Mouse (Mus musculus) hindbrain, embryonic 15.5 days (tissue): ENCODE data around the gene H6pd. TPM values are rescaled to one million over a fixed set of nuclear protein-coding genes. Genes with fewer than 3 reads are reported as not detected.

Experiments used
- ATAC-seq: fragments of 200-750 bp; cut with Nextera tagmentation; 2 replicates; pipeline ENCODE4 v1.8.0; 2017; ENCODE audit warnings: low read depth, moderate number of reproducible peaks, moderate TSS enrichment; ENCODE audit not compliant: low FRiP score
- H3K27ac ChIP-seq: fragments of 300-500 bp; sonication (generic); replicated peaks from 2 replicates; pipeline ENCODE4 v1.5.1; 2015; ENCODE audit warnings: mild to moderate bottlenecking, inconsistent platforms
- H3K27me3 ChIP-seq: fragments of 300-500 bp; sonication (generic); 2 replicates; pipeline ENCODE4 v1.6.1; 2015; ENCODE audit warnings: control low read depth, inconsistent platforms
- H3K36me3 ChIP-seq: fragments of 300-500 bp; sonication (generic); 2 replicates; pipeline ENCODE4 v1.6.1; 2015; ENCODE audit warnings: control low read depth, inconsistent platforms
- H3K4me1 ChIP-seq: fragments of 300-500 bp; sonication (generic); replicated peaks from 2 replicates; pipeline ENCODE4 v1.6.1; 2015; ENCODE audit warnings: control low read depth, inconsistent platforms
- H3K4me2 ChIP-seq: fragments of 300-500 bp; sonication (generic); 2 replicates; pipeline ENCODE4 v1.6.1; 2015; ENCODE audit warnings: moderate library complexity, mild to moderate bottlenecking, inconsistent platforms
- H3K4me3 ChIP-seq: fragments of 300-500 bp; sonication (generic); 2 replicates; pipeline ENCODE4 v1.5.1; 2015; ENCODE audit warnings: mild to moderate bottlenecking, inconsistent platforms
- H3K9ac ChIP-seq: fragments of 300-500 bp; sonication (generic); 2 replicates; pipeline ENCODE4 v1.6.1; 2015; ENCODE audit warnings: inconsistent platforms
- H3K9me3 ChIP-seq: fragments of 300-500 bp; sonication (generic); 2 replicates; pipeline ENCODE4 v1.6.1; 2016; ENCODE audit warnings: control low read depth, inconsistent platforms
- WGBS: fragments of 180-500 bp; shearing (Covaris S2); methylation state at CpG from one replicate; pipeline ENCODE4 v1.1.7; 2015; 5-methylcytosine and 5-hydroxymethylcytosine counted together
- polyA plus RNA-seq: library from polyadenylated mRNA; unstranded; fragments of >200 nt; fragmentation: Nextera tagmentation; extraction: Ambion mirVana; gene quantifications from 2 replicates; pipeline ENCODE4 v1.2.1, GENCODE M21; 2015

H6pd gene
- polyA plus RNA-seq, 1 experiment from 2014 or later: 3.4 TPM

DNA sequence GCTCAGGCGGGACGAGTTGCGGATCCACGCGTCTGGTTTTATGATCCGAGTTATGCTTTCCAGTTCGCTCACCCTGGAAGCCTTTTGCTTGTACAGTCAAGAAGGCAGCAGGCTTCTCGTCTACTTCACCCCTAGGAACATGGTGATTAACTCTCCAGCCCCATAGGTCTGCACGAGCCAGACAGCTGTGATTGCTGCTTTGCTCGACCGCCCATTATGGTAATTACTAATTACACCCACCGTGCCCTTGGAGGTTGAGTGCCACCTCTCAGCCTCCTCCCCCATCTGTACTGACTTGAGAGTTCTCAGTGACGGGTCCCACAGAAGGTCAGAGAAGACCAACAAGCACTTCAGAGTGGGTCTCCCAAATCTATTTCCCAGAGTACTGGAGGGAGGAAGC, 59.1 kb downstream of the H6pd start:
- no peak for ATAC-seq
- Histone ChIP-seq H3K4me3 (no peak overlapping the region), H3K4me1 (peaks cover 46% of the 10 kb centered on the region)

DNA sequence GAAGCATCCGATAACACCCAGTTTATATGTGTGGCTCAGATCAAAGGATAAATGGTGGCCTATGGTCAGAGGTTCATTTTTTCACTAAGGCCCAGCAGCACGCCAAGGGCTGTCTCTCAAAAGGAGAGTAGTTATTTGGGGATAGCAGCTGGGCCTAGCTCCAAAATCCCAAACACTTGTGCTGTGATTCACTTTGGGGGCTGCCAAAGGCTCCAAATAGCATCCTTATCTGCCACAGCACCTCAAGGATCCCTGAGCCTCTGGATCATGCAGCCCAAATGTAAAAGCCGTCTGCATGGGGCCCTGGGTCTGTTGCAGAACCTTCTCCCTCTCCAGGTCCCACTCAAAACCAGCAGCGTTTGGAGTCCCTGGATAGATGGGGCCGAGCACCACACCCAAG, 60.7 kb downstream of the H6pd start:
- no peak overlapping the region for H3K4me2 ChIP-seq
- H3K4me1 ChIP-seq: peaks cover 48% of the 10 kb centered on the region
- WGBS: 94% methylated on average over 5 of the region's 5 CpGs
- peaks cover 8% of the 10 kb centered on the region for H3K27me3 ChIP-seq
- no peaks in the 10 kb centered on the region for H3K9me3 ChIP-seq
- no peak for ATAC-seq
- no peak overlapping the region for H3K4me3 ChIP-seq
- H3K9ac ChIP-seq: no peak overlapping the region
- no peak overlapping the region for H3K27ac ChIP-seq
- H3K36me3 ChIP-seq: no peaks in the 10 kb centered on the region

More for the DNA sequence above, 59.1 kb downstream of the H6pd start:
- Histone ChIP-seq H3K27me3 (peaks cover 8% of the 10 kb centered on the region), H3K9me3 (no peaks in the 10 kb centered on the region), H3K9ac (no peak overlapping the region), H3K36me3 (no peaks in the 10 kb centered on the region), H3K4me2 (no peak overlapping the region), H3K27ac (no peak overlapping the region)
- 57% methylated on average over 13 of the region's 13 CpGs for WGBS

DNA sequence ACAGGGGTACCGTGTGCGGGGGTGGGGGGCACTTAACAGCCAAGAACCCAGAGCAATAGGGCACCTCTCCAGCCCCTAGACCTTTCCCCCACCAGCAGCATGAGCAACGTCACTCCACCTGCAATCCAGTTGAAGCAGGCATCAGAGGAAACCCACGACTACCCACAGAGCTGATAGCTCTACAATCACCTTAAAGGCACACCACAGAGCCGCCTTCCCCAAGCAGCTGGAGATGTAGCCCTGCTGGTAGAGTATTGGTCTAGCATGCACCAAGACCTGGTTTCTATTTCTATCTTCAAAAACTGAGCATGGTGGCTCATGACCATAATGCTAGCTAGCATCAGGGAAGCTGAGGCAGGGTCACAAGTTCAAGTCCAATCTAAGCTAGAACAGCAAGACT, 61.4 kb downstream of the H6pd start:
- H3K27ac ChIP-seq: no peak overlapping the region
- ATAC-seq: no peak
- H3K27me3 ChIP-seq: peaks cover 4% of the 10 kb centered on the region; the same call in 1 of the 2 replicates
- no peak overlapping the region for H3K9ac ChIP-seq
- H3K4me2 ChIP-seq: no peak overlapping the region
- no peaks in the 10 kb centered on the region for H3K36me3 ChIP-seq
- WGBS: 82% methylated on average over 5 of the region's 5 CpGs
- no peaks in the 10 kb centered on the region for H3K9me3 ChIP-seq
- H3K4me1 ChIP-seq: peaks cover 48% of the 10 kb centered on the region
- no peak overlapping the region for H3K4me3 ChIP-seq

- Histone ChIP-seq H3K9me3 (no peaks in the 10 kb centered on the region), H3K36me3 (no peaks in the 10 kb centered on the region), H3K4me2 (no peak overlapping the region), H3K9ac (no peak overlapping the region), H3K27me3 (no peaks in the 10 kb centered on the region), H3K27ac (no peak overlapping the region), H3K4me1 (peaks cover 49% of the 10 kb centered on the region), H3K4me3 (no peak overlapping the region)
- 34% methylated on average over 9 of the region's 9 CpGs for WGBS
- ATAC-seq: no peak
These were observed 63.6 kb downstream of the H6pd start for GRCm38 (mm10) chr4:149945194-149945593.

DNA sequence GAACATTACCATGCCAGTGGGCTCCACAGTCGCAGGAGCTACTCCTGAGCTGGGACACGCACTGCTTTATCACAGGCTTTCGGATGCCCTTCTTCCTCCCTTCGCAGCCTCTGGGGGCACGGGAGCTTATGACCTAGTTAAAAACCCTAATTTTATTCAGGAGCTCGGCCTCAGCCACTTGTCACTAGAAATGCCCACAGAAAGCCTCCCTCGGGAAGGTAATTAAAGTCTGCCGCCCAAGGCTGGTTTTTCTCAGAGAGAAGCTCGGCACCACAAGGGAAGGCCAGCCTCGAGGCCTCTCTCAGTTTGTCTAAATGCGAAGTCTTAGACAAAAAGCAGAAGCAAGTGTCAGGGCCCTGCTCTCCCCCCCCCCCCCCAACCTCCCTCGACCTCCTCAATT, 64.6 kb downstream of the H6pd start:
- 26% methylated on average over 12 of the region's 12 CpGs for WGBS
- Histone ChIP-seq H3K9ac (no peak overlapping the region), H3K9me3 (no peaks in the 10 kb centered on the region), H3K27me3 (no peaks in the 10 kb centered on the region), H3K4me1 (peaks cover 47% of the 10 kb centered on the region), H3K36me3 (no peaks in the 10 kb centered on the region), H3K4me3 (no peak overlapping the region), H3K27ac (no peak overlapping the region), H3K4me2 (no peak overlapping the region)
- no peak for ATAC-seq

- WGBS: 52% methylated on average over 10 of the region's 10 CpGs
These were observed 65.7 kb downstream of the H6pd start for GRCm38 (mm10) chr4:149942831-149943741.

GRCm38 (mm10) chr4:149941067-149941755, 67.6 kb downstream of the H6pd start:
- Histone ChIP-seq H3K9ac (no peak overlapping the region), H3K4me3 (no peak overlapping the region), H3K4me2 (no peak overlapping the region), H3K27ac (no peak overlapping the region), H3K4me1 (peaks cover 42% of the 10 kb centered on the region), H3K9me3 (no peaks in the 10 kb centered on the region), H3K27me3 (no peaks in the 10 kb centered on the region), H3K36me3 (no peaks in the 10 kb centered on the region)
- no peak for ATAC-seq
- WGBS: 88% methylated on average over 17 of the region's 18 CpGs

More at GRCm38 (mm10) chr4:149942831-149943741, 65.7 kb downstream of the H6pd start:
- H3K4me2 ChIP-seq: no peak overlapping the region
- no peak for ATAC-seq
- H3K4me1 ChIP-seq: peaks cover 47% of the 10 kb centered on the region
- H3K36me3 ChIP-seq: no peaks in the 10 kb centered on the region
- H3K27me3 ChIP-seq: no peaks in the 10 kb centered on the region
- H3K9ac ChIP-seq: no peak overlapping the region
- no peak overlapping the region for H3K4me3 ChIP-seq
- H3K9me3 ChIP-seq: no peaks in the 10 kb centered on the region
- no peak overlapping the region for H3K27ac ChIP-seq

- no peak overlapping the region for H3K4me2 ChIP-seq
- no peaks in the 10 kb centered on the region for H3K9me3 ChIP-seq
- ATAC-seq: no peak
- 75% methylated on average over 8 of the region's 8 CpGs for WGBS
- H3K27me3 ChIP-seq: no peaks in the 10 kb centered on the region
- no peak overlapping the region for H3K9ac ChIP-seq
- peaks cover 17% of the 10 kb centered on the region for H3K4me1 ChIP-seq
- H3K4me3 ChIP-seq: no peak overlapping the region
- no peak overlapping the region for H3K27ac ChIP-seq
- H3K36me3 ChIP-seq: no peaks in the 10 kb centered on the region
These were observed 70.1 kb downstream of the H6pd start for GRCm38 (mm10) chr4:149938701-149939100.

GRCm38 (mm10) chr4:149936921-149937320, 71.9 kb downstream of the H6pd start:
- H3K27ac ChIP-seq: no peak overlapping the region
- no peak overlapping the region for H3K4me2 ChIP-seq
- WGBS: 57% methylated on average over 5 of the region's 5 CpGs
- peak; percentile 36; the same call in 1 of the 2 replicates for ATAC-seq
- no peak overlapping the region for H3K9ac ChIP-seq
- no peaks in the 10 kb centered on the region for H3K9me3 ChIP-seq
- H3K36me3 ChIP-seq: no peaks in the 10 kb centered on the region
- no peaks in the 10 kb centered on the region for H3K4me1 ChIP-seq
- H3K4me3 ChIP-seq: no peak overlapping the region
- H3K27me3 ChIP-seq: no peaks in the 10 kb centered on the region

GRCm38 (mm10) chr4:149935470-149935869, 73.4 kb downstream of the H6pd start:
- 81% methylated on average over 6 of the region's 6 CpGs for WGBS
- Histone ChIP-seq H3K4me3 (no peak overlapping the region), H3K27ac (no peak overlapping the region), H3K36me3 (no peaks in the 10 kb centered on the region), H3K27me3 (no peaks in the 10 kb centered on the region), H3K9ac (no peak overlapping the region), H3K4me2 (no peak overlapping the region), H3K9me3 (no peaks in the 10 kb centered on the region), H3K4me1 (no peaks in the 10 kb centered on the region)
- no peak for ATAC-seq

GRCm38 (mm10) chr4:149933519-149934245, 75.1 kb downstream of the H6pd start:
- no peaks in the 10 kb centered on the region for H3K4me1 ChIP-seq
- WGBS: 90% methylated on average over 16 of the region's 16 CpGs
- no peak for ATAC-seq

DNA sequence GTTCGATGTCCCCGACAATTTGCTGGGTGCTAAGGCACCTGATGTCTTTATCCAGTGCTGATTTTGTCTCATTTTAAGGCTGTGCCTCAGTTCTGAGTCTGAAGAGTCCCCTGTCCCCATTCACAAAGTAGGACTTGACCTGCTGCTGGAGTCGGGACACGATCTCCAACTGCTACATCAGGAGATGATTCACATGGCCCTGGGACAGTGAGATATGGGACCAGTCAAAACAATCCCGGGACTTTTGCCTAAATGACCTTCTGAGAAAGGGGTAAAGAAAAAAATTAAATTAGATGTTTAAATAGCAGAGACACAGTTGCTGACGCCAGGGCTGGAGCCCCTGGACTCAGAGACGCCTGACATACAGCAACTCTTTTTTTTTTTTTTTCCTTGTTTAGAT, 75.8 kb downstream of the H6pd start:
- no peak overlapping the region for H3K27ac ChIP-seq
- no peak overlapping the region for H3K9ac ChIP-seq
- 94% methylated on average over 7 of the region's 7 CpGs for WGBS
- no peaks in the 10 kb centered on the region for H3K4me1 ChIP-seq
- H3K4me2 ChIP-seq: no peak overlapping the region
- no peak for ATAC-seq
- no peaks in the 10 kb centered on the region for H3K9me3 ChIP-seq
- no peaks in the 10 kb centered on the region for H3K36me3 ChIP-seq
- no peaks in the 10 kb centered on the region for H3K27me3 ChIP-seq
- no peak overlapping the region for H3K4me3 ChIP-seq

More at GRCm38 (mm10) chr4:149933519-149934245, 75.1 kb downstream of the H6pd start:
- H3K9ac ChIP-seq: no peak overlapping the region
- H3K4me3 ChIP-seq: no peak overlapping the region
- H3K4me2 ChIP-seq: no peak overlapping the region
- H3K9me3 ChIP-seq: no peaks in the 10 kb centered on the region
- no peaks in the 10 kb centered on the region for H3K27me3 ChIP-seq
- H3K36me3 ChIP-seq: no peaks in the 10 kb centered on the region
- no peak overlapping the region for H3K27ac ChIP-seq
